Mouse (Mus musculus) frontal cortex, adult (tissue): Measurements from ENCODE around the gene Thsd7b.
"Not testable (repeated sequence)": the region's sequence is repeated elsewhere in the genome, so short reads cannot be mapped to it uniquely, and the experiment has no call there.

Experiments used
- ATAC-seq: cut with Nextera tagmentation; 2 replicates; pipeline ENCODE4 v1.9.2; 2017; ENCODE audit warnings: mild to moderate bottlenecking, moderate library complexity, mixed read lengths; ENCODE audit not compliant: low TSS enrichment

Gene Thsd7b

GRCm38 (mm10) chr1:129838486-129838885, 565.4 kb downstream of the Thsd7b start:
- ATAC-seq: no peak

- peak; percentile 78; the same call in 1 of the 2 replicates for ATAC-seq
Measured at GRCm38 (mm10) chr1:129843416-129843815, 570.3 kb downstream of the Thsd7b start.

- no peak; the same call in 1 of the 2 replicates for ATAC-seq
Measured at GRCm38 (mm10) chr1:129850007-129850564, 577.0 kb downstream of the Thsd7b start.

- ATAC-seq: no peak
Measured at GRCm38 (mm10) chr1:129867714-129868113, 594.6 kb downstream of the Thsd7b start.

GRCm38 (mm10) chr1:129874355-129874754, 601.3 kb downstream of the Thsd7b start:
- no peak for ATAC-seq

GRCm38 (mm10) chr1:129887861-129888260, 614.8 kb downstream of the Thsd7b start:
- no peak for ATAC-seq

- ATAC-seq: no peak
Measured at GRCm38 (mm10) chr1:129898121-129898520, 625.0 kb downstream of the Thsd7b start.

GRCm38 (mm10) chr1:129915484-129915883, 642.4 kb downstream of the Thsd7b start:
- no peak for ATAC-seq

- no peak for ATAC-seq
Measured at GRCm38 (mm10) chr1:129917568-129917967, 644.5 kb downstream of the Thsd7b start.

- ATAC-seq: no peak
Measured at GRCm38 (mm10) chr1:129919385-129919784, 646.3 kb downstream of the Thsd7b start.

- peak; percentile 59 for ATAC-seq
Measured at GRCm38 (mm10) chr1:129931003-129931402, 657.9 kb downstream of the Thsd7b start.

GRCm38 (mm10) chr1:129943116-129943515, 670.0 kb downstream of the Thsd7b start:
- ATAC-seq: peak; percentile 44; the same call in 1 of the 2 replicates

- ATAC-seq: no peak
Measured at GRCm38 (mm10) chr1:129947026-129947425, 673.9 kb downstream of the Thsd7b start.

GRCm38 (mm10) chr1:129955478-129955877, 682.4 kb downstream of the Thsd7b start:
- no peak for ATAC-seq

- ATAC-seq: no peak
Measured at GRCm38 (mm10) chr1:129956625-129957024, 683.5 kb downstream of the Thsd7b start.

GRCm38 (mm10) chr1:129959352-129959751, 686.2 kb downstream of the Thsd7b start:
- ATAC-seq: not testable (repeated sequence)

GRCm38 (mm10) chr1:129963166-129963565, 690.1 kb downstream of the Thsd7b start:
- ATAC-seq: no peak

GRCm38 (mm10) chr1:129989247-129989646, 716.1 kb downstream of the Thsd7b start:
- not testable (repeated sequence) for ATAC-seq

- no peak for ATAC-seq
Measured at GRCm38 (mm10) chr1:129990821-129991220, 717.7 kb downstream of the Thsd7b start.

- no peak for ATAC-seq
Measured at GRCm38 (mm10) chr1:130055012-130055411, 781.9 kb downstream of the Thsd7b start.

- no peak for ATAC-seq
Measured at GRCm38 (mm10) chr1:130062105-130062504, 789.0 kb downstream of the Thsd7b start.

- ATAC-seq: no peak
Measured at GRCm38 (mm10) chr1:130066193-130066959, 793.3 kb downstream of the Thsd7b start.

GRCm38 (mm10) chr1:130083788-130084187, 810.7 kb downstream of the Thsd7b start:
- ATAC-seq: no peak
